Mouse (Mus musculus) midbrain, embryonic 15.5 days (tissue): ENCODE data around the gene Adam15. TPM values are rescaled to one million over a fixed set of nuclear protein-coding genes. Genes with fewer than 3 reads are reported as not detected.
A peak's percentile ranks its signal among the peaks of the same experiment; 100 is the strongest.

Experiments used
- ATAC-seq: fragments of 200-750 bp; cut with Nextera tagmentation; replicated peaks from 2 replicates; pipeline ENCODE4 v1.8.0; 2017; ENCODE audit warnings: moderate TSS enrichment
- H3K27ac ChIP-seq: fragments of 300-500 bp; sonication (generic); 2 replicates; pipeline ENCODE4 v1.5.1; 2015; ENCODE audit warnings: mild to moderate bottlenecking, inconsistent platforms
- H3K27me3 ChIP-seq: fragments of 300-500 bp; sonication (generic); replicated peaks from 2 replicates; pipeline ENCODE4 v1.6.1; 2015; ENCODE audit warnings: inconsistent platforms
- H3K36me3 ChIP-seq: fragments of 300-500 bp; sonication (generic); replicated peaks from 2 replicates; pipeline ENCODE4 v1.6.1; 2015; ENCODE audit warnings: inconsistent platforms
- H3K4me1 ChIP-seq: fragments of 300-500 bp; sonication (generic); 2 replicates; pipeline ENCODE4 v1.6.1; 2015; ENCODE audit warnings: inconsistent platforms
- H3K4me2 ChIP-seq: fragments of 300-500 bp; sonication (generic); 2 replicates; pipeline ENCODE4 v1.6.1; 2015; ENCODE audit warnings: inconsistent platforms, mild to moderate bottlenecking, moderate library complexity
- H3K4me3 ChIP-seq: fragments of 300-500 bp; sonication (generic); 2 replicates; pipeline ENCODE4 v1.5.1; 2015; ENCODE audit warnings: mild to moderate bottlenecking, inconsistent platforms
- H3K9ac ChIP-seq: fragments of 300-500 bp; sonication (generic); 2 replicates; pipeline ENCODE4 v1.6.1; 2015; ENCODE audit warnings: mild to moderate bottlenecking, inconsistent platforms
- H3K9me3 ChIP-seq: fragments of 300-500 bp; sonication (generic); 2 replicates; pipeline ENCODE4 v1.6.1; 2016; ENCODE audit warnings: inconsistent platforms
- WGBS: fragments of 180-500 bp; shearing (Covaris S2); methylation state at CpG from one replicate; pipeline ENCODE4 v1.1.7; 2015; ENCODE audit warnings: mixed read lengths; 5-methylcytosine and 5-hydroxymethylcytosine counted together
- polyA plus RNA-seq: library from polyadenylated mRNA; unstranded; fragments of >200 nt; fragmentation: Nextera tagmentation; extraction: Ambion mirVana; gene quantifications from 2 replicates; pipeline ENCODE4 v1.2.1, GENCODE M21; 2015

Gene Adam15
- polyA plus RNA-seq, 1 experiment from 2014 or later = 59.5 TPM

GRCm38 (mm10) chr3:89360237-89360636 is 10.4 kb upstream of the Adam15 start:
- Histone ChIP-seq H3K4me3 (no peak overlapping the region), H3K4me2 (no peak overlapping the region), H3K4me1 (no peaks in the 10 kb centered on the region), H3K36me3 (no peaks in the 10 kb centered on the region), H3K27ac (no peak overlapping the region), H3K9ac (no peak overlapping the region), H3K27me3 (no peaks in the 10 kb centered on the region), H3K9me3 (no peaks in the 10 kb centered on the region)
- 68% methylated on average over 3 of the region's 3 CpGs for WGBS
- ATAC-seq = no peak

- ATAC-seq = no peak
- 0 out of 2 replicates have a peak, but pooled peaks cover 3% of the 10 kb centered on the region for H3K4me1 ChIP-seq
- H3K4me2 ChIP-seq = no peak overlapping the region
- 64% methylated on average over 6 of the region's 6 CpGs for WGBS
- H3K9ac ChIP-seq = no peak overlapping the region
- H3K27me3 ChIP-seq = no peaks in the 10 kb centered on the region
- no peak overlapping the region for H3K27ac ChIP-seq
- no peaks in the 10 kb centered on the region for H3K9me3 ChIP-seq
- no peak overlapping the region for H3K4me3 ChIP-seq
- H3K36me3 ChIP-seq = no peaks in the 10 kb centered on the region
These were observed 9.8 kb upstream of the Adam15 start for GRCm38 (mm10) chr3:89359630-89360029.

- H3K27ac ChIP-seq = no peak overlapping the region
- no peak overlapping the region for H3K4me2 ChIP-seq
- 69% methylated on average over 9 of the region's 9 CpGs for WGBS
- 0 out of 2 replicates have a peak, but pooled peaks cover 3% of the 10 kb centered on the region for H3K4me1 ChIP-seq
- no peak for ATAC-seq
- H3K36me3 ChIP-seq = no peaks in the 10 kb centered on the region
- H3K4me3 ChIP-seq = no peak overlapping the region
- no peaks in the 10 kb centered on the region for H3K27me3 ChIP-seq
- no peak overlapping the region for H3K9ac ChIP-seq
- H3K9me3 ChIP-seq = no peaks in the 10 kb centered on the region
These were observed 6.2 kb upstream of the Adam15 start for GRCm38 (mm10) chr3:89356029-89356428.

- 80% methylated on average over 6 of the region's 6 CpGs for WGBS
- no peaks in the 10 kb centered on the region for H3K27me3 ChIP-seq
- H3K9me3 ChIP-seq = no peaks in the 10 kb centered on the region
These were observed 5.7 kb upstream of the Adam15 start for GRCm38 (mm10) chr3:89355512-89355902.

GRCm38 (mm10) chr3:89354816-89355511 is 5.2 kb upstream of the Adam15 start:
- no peaks in the 10 kb centered on the region for H3K27me3 ChIP-seq
- peaks cover 11% of the 10 kb centered on the region for H3K4me1 ChIP-seq
- no peak overlapping the region for H3K9ac ChIP-seq
- no peak overlapping the region for H3K27ac ChIP-seq
- no peak for ATAC-seq
- 19% methylated on average over 5 of the region's 5 CpGs for WGBS
- no peaks in the 10 kb centered on the region for H3K9me3 ChIP-seq
- H3K36me3 ChIP-seq = no peaks in the 10 kb centered on the region
- H3K4me3 ChIP-seq = no peak overlapping the region
- no peak overlapping the region for H3K4me2 ChIP-seq

More at GRCm38 (mm10) chr3:89355512-89355902, 5.7 kb upstream of the Adam15 start:
- H3K4me1 ChIP-seq = peaks cover 7% of the 10 kb centered on the region
- no peaks in the 10 kb centered on the region for H3K36me3 ChIP-seq
- no peak overlapping the region for H3K4me2 ChIP-seq
- H3K9ac ChIP-seq = no peak overlapping the region
- no peak overlapping the region for H3K4me3 ChIP-seq
- no peak overlapping the region for H3K27ac ChIP-seq
- ATAC-seq = no peak

GRCm38 (mm10) chr3:89351271-89351670 is 1.5 kb upstream of the Adam15 start:
- Histone ChIP-seq H3K4me3 (no peak overlapping the region), H3K27ac (no peak overlapping the region), H3K4me2 (no peak overlapping the region), H3K36me3 (no peaks in the 10 kb centered on the region), H3K9ac (no peak overlapping the region), H3K9me3 (no peaks in the 10 kb centered on the region), H3K4me1 (peaks cover 20% of the 10 kb centered on the region), H3K27me3 (peaks cover 8% of the 10 kb centered on the region; the same call in 1 of the 2 replicates)
- ATAC-seq = no peak
- 82% methylated on average over 5 of the region's 5 CpGs for WGBS

- under 1% methylated on average over 38 of the region's 38 CpGs for WGBS
- Histone ChIP-seq H3K4me2 (peak overlapping the region; percentile 86), H3K9ac (peak overlapping the region; percentile 68), H3K27ac (peak overlapping the region; percentile 89), H3K9me3 (no peaks in the 10 kb centered on the region), H3K4me1 (peaks cover 18% of the 10 kb centered on the region), H3K36me3 (no peaks in the 10 kb centered on the region), H3K4me3 (peak overlapping the region; percentile 54), H3K27me3 (peaks cover 8% of the 10 kb centered on the region; the same call in 1 of the 2 replicates)
- ATAC-seq = peak; percentile 53
These were observed 606 bp downstream of the Adam15 start for GRCm38 (mm10) chr3:89348911-89349868.

GRCm38 (mm10) chr3:89347916-89348315 is 1.9 kb downstream of the Adam15 start:
- Histone ChIP-seq H3K4me1 (peaks cover 18% of the 10 kb centered on the region), H3K9ac (no peak overlapping the region), H3K36me3 (no peaks in the 10 kb centered on the region), H3K9me3 (no peaks in the 10 kb centered on the region), H3K4me2 (no peak overlapping the region), H3K27ac (no peak overlapping the region), H3K4me3 (no peak overlapping the region), H3K27me3 (peaks cover 8% of the 10 kb centered on the region; the same call in 1 of the 2 replicates)
- WGBS = 65% methylated on average over 1 of the region's 1 CpGs
- ATAC-seq = no peak

GRCm38 (mm10) chr3:89346815-89347540 is 2.8 kb downstream of the Adam15 start:
- H3K27me3 ChIP-seq = peaks cover 8% of the 10 kb centered on the region; the same call in 1 of the 2 replicates
- no peaks in the 10 kb centered on the region for H3K36me3 ChIP-seq
- no peak overlapping the region for H3K9ac ChIP-seq
- no peak overlapping the region for H3K4me2 ChIP-seq
- WGBS = 87% methylated on average over 10 of the region's 10 CpGs
- peaks cover 18% of the 10 kb centered on the region for H3K4me1 ChIP-seq
- no peak overlapping the region for H3K4me3 ChIP-seq
- H3K27ac ChIP-seq = no peak overlapping the region
- no peak for ATAC-seq
- H3K9me3 ChIP-seq = no peaks in the 10 kb centered on the region

- WGBS = 86% methylated on average over 7 of the region's 7 CpGs
- H3K9ac ChIP-seq = no peak overlapping the region
- peaks cover 25% of the 10 kb centered on the region for H3K4me1 ChIP-seq
- no peaks in the 10 kb centered on the region for H3K36me3 ChIP-seq
- no peak overlapping the region for H3K4me3 ChIP-seq
- no peak for ATAC-seq
- H3K27me3 ChIP-seq = peaks cover 8% of the 10 kb centered on the region; the same call in 1 of the 2 replicates
- no peak overlapping the region for H3K27ac ChIP-seq
- H3K4me2 ChIP-seq = no peak overlapping the region
- no peaks in the 10 kb centered on the region for H3K9me3 ChIP-seq
These were observed 6.5 kb downstream of the Adam15 start for GRCm38 (mm10) chr3:89343279-89343678.

- H3K27me3 ChIP-seq = peaks cover 2% of the 10 kb centered on the region; the same call in 1 of the 2 replicates
- no peaks in the 10 kb centered on the region for H3K9me3 ChIP-seq
- WGBS = 70% methylated on average over 4 of the region's 4 CpGs
- H3K36me3 ChIP-seq = no peaks in the 10 kb centered on the region
- H3K27ac ChIP-seq = no peak overlapping the region
- ATAC-seq = no peak
- H3K9ac ChIP-seq = no peak overlapping the region
- no peak overlapping the region for H3K4me3 ChIP-seq
- peaks cover 38% of the 10 kb centered on the region for H3K4me1 ChIP-seq
- H3K4me2 ChIP-seq = no peak overlapping the region
These were observed 8.0 kb downstream of the Adam15 start for GRCm38 (mm10) chr3:89341794-89342193.

GRCm38 (mm10) chr3:89340465-89340864 is 9.3 kb downstream of the Adam15 start:
- H3K4me3 ChIP-seq = peak overlapping the region; percentile 41
- H3K36me3 ChIP-seq = no peaks in the 10 kb centered on the region
- H3K9ac ChIP-seq = peak overlapping the region; percentile 43
- WGBS = 3% methylated on average over 11 of the region's 11 CpGs
- H3K4me1 ChIP-seq = peaks cover 44% of the 10 kb centered on the region
- H3K4me2 ChIP-seq = peak overlapping the region; percentile 73
- H3K9me3 ChIP-seq = no peaks in the 10 kb centered on the region
- H3K27me3 ChIP-seq = no peaks in the 10 kb centered on the region
- H3K27ac ChIP-seq = no peak overlapping the region
- ATAC-seq = peak; percentile 21
